Mouse (Mus musculus) kidney, embryonic 16.5 days (tissue): ENCODE results near the gene 9530003J23Rik. TPM values are rescaled to one million over a fixed set of nuclear protein-coding genes. Genes with fewer than 3 reads are reported as not detected.

Source experiments
- ATAC-seq: fragments of 200-750 bp; cut with Nextera tagmentation; 2 replicates; pipeline ENCODE4 v1.8.0; 2017; ENCODE audit warnings: moderate TSS enrichment; ENCODE audit not compliant: low FRiP score, low TSS enrichment
- H3K27ac ChIP-seq: fragments of 300-500 bp; sonication (generic); 2 replicates; pipeline ENCODE4 v1.5.1; 2014; ENCODE audit warnings: low read length
- H3K27me3 ChIP-seq: fragments of 300-500 bp; sonication (generic); 2 replicates; pipeline ENCODE4 v1.6.1; 2014; ENCODE audit warnings: low read length, control low read depth, mixed read lengths; ENCODE audit not compliant: insufficient read depth
- H3K36me3 ChIP-seq: fragments of 300-500 bp; sonication (generic); 2 replicates; pipeline ENCODE4 v1.6.1; 2014; ENCODE audit warnings: low read length, control low read depth, mixed read lengths; ENCODE audit not compliant: insufficient read depth
- H3K4me1 ChIP-seq: fragments of 300-500 bp; sonication (generic); 2 replicates; pipeline ENCODE4 v1.6.1; 2014; ENCODE audit warnings: low read length, control low read depth, mixed read lengths; ENCODE audit not compliant: insufficient read depth
- H3K4me2 ChIP-seq: fragments of 300-500 bp; sonication (generic); replicated peaks from 2 replicates; pipeline ENCODE4 v1.6.1; 2014; ENCODE audit warnings: low read depth, low read length
- H3K4me3 ChIP-seq: fragments of 300-500 bp; sonication (generic); 2 replicates; pipeline ENCODE4 v1.5.1; 2014; ENCODE audit warnings: mild to moderate bottlenecking, low read length
- H3K9ac ChIP-seq: fragments of 300-500 bp; sonication (generic); replicated peaks from 2 replicates; pipeline ENCODE4 v1.6.1; 2014; ENCODE audit warnings: low read length
- H3K9me3 ChIP-seq: fragments of 300-500 bp; sonication (generic); 2 replicates; pipeline ENCODE4 v1.6.1; 2016; ENCODE audit warnings: low read length, control low read depth
- WGBS: fragments of 180-500 bp; shearing (Covaris S2); extraction: QIAGEN DNeasy Blood & Tissue Kit; methylation state at CpG from one replicate; pipeline ENCODE4 v1.1.7; 2014; 5-methylcytosine and 5-hydroxymethylcytosine counted together
- polyA plus RNA-seq: library from polyadenylated mRNA; unstranded; fragments of >200 nt; fragmentation: Nextera tagmentation; extraction: Ambion mirVana; gene quantifications from 2 replicates; pipeline ENCODE4 v1.2.1, GENCODE M21; 2015

9530003J23Rik gene
- polyA plus RNA-seq, 1 experiment from 2014 or later: not detected

DNA sequence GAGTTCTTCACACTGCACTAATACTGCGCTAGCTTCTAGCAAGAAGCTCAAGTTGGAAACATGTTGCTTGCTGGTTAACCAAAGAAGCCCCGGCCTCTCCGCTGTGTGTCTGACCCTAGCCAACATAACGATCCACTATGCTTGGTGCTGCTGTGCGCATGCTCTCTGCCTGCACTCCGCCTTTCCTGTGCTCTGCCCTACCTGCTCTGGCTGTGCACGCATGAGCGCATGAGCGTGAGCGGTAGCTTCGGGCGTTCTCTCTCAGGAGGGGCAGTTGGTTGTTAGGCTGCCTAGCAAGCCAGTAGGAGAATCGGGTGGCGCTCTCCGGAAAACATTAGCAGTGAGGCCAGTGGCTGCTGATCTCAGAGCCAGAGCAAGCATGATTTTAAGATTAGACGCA is 8.7 kb downstream of the 9530003J23Rik start:
- no peak overlapping the region for H3K9ac ChIP-seq
- peak overlapping the region; percentile 86 for H3K27ac ChIP-seq
- H3K4me3 ChIP-seq: no peak overlapping the region
- no peaks in the 10 kb centered on the region for H3K36me3 ChIP-seq
- WGBS: 39% methylated on average over 16 of the region's 16 CpGs
- peaks cover 12% of the 10 kb centered on the region for H3K4me1 ChIP-seq
- peak; percentile 94 for ATAC-seq
- peak overlapping the region; percentile 14 for H3K4me2 ChIP-seq
- no peaks in the 10 kb centered on the region for H3K9me3 ChIP-seq
- H3K27me3 ChIP-seq: no peaks in the 10 kb centered on the region

DNA sequence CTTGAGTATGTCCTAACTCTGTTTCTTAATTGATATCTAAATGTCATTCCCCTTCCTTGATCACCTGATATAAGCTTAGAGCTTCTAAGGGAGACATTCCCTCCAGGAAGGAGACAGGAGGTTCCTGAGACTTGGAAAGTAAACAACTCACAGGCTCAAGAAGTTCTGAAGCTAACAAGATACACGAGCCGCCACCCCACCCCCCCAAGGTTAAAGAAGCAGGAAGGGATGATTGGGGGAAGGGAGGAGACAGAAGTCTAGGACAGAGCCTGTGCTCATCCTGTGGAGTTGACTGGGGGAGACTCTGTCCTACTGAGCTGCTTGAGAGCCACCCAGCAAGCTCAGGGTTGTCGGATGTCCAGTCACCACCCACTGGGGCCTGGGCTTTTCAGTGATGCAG is 12.5 kb downstream of the 9530003J23Rik start:
- WGBS: 75% methylated on average over 3 of the region's 3 CpGs
- Histone ChIP-seq H3K27ac (no peak overlapping the region), H3K36me3 (peaks cover 15% of the 10 kb centered on the region), H3K4me3 (no peak overlapping the region), H3K4me1 (peaks cover 20% of the 10 kb centered on the region), H3K9me3 (no peaks in the 10 kb centered on the region), H3K27me3 (no peaks in the 10 kb centered on the region), H3K4me2 (no peak overlapping the region), H3K9ac (no peak overlapping the region)
- ATAC-seq: no peak

- no peaks in the 10 kb centered on the region for H3K27me3 ChIP-seq
- H3K9ac ChIP-seq: peak overlapping the region; percentile 99; the same call in 1 of the 2 replicates
- H3K4me1 ChIP-seq: peaks cover 14% of the 10 kb centered on the region; the same call in 1 of the 2 replicates
- H3K27ac ChIP-seq: no peak overlapping the region
- H3K4me2 ChIP-seq: peak overlapping the region; percentile 92
- no peaks in the 10 kb centered on the region for H3K9me3 ChIP-seq
- H3K4me3 ChIP-seq: peak overlapping the region; percentile 89
- peaks cover 23% of the 10 kb centered on the region for H3K36me3 ChIP-seq
- WGBS: 60% methylated on average over 8 of the region's 8 CpGs
- ATAC-seq: no peak
Observed at GRCm38 (mm10) chr10:117225094-117225493, 13.4 kb downstream of the 9530003J23Rik start.

DNA sequence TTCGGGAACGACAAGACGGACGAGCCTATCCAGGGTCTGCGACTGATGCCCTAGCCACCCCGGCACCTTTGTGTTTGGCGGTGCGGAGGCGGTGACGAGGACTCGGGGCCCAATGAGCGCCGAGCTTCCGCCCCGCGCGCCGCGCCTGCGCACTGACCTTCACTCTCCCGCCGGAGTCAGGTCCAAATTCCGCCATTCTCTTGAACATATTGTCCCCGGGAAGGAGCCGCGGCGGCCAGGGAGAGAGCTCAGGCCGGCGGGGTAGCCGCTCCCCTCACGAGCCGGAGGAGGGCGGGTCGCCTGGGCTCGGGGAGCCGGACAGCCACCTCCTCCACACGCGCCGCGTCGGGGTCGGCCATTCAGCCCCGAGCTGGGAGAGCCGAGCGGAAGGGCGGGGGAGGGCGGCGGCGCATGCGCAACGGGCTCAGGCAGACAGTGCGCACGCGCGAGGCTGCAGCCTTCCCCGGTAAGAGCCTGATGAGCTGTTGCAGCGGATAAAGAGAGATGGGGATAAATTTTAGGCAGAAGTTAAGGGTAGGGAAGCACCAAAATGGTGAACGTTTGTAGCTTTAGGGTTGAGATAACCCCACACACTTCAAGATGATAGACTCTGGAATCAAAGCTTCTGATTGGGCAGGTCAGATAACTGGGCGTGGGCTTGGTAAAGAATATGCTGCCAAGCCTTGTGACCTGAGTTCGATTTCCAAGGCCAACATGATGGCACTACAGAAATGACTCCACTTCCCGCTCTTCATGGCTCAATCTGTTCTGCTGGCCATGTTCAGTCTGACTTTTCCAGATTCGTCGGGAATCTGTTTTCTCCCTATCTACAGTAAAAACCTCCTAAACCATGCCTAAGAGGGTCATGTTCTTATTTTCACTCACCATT is 14.2 kb downstream of the 9530003J23Rik start, which contains the start of gene Yeats4:
Yeats4 (minus strand) TSS at position 406 of the 889 bp plus-strand sequence.
- Histone ChIP-seq H3K36me3 (peaks cover 30% of the 10 kb centered on the region), H3K9ac (peak within 1 kb of the TSS; percentile 99), H3K9me3 (no peaks in the 10 kb centered on the region), H3K27me3 (no peaks in the 10 kb centered on the region), H3K4me3 (peak within 1 kb of the TSS; percentile 89), H3K4me1 (peaks cover 14% of the 10 kb centered on the region; the same call in 1 of the 2 replicates), H3K4me2 (peak within 1 kb of the TSS; percentile 92), H3K27ac (peak within 1 kb of the TSS; percentile 100)
- 2% methylated on average over 62 of the region's 63 CpGs for WGBS
- ATAC-seq: peak; percentile 94

- peak overlapping the region; percentile 100 for H3K27ac ChIP-seq
- WGBS: under 1% methylated on average over 9 of the region's 9 CpGs
- peak; percentile 55; the same call in 1 of the 2 replicates for ATAC-seq
Observed at GRCm38 (mm10) chr10:117223758-117224101, 14.8 kb downstream of the 9530003J23Rik start.

GRCm38 (mm10) chr10:117222821-117223220 is 15.7 kb downstream of the 9530003J23Rik start:
- WGBS: 73% methylated on average over 3 of the region's 3 CpGs
- H3K9me3 ChIP-seq: no peaks in the 10 kb centered on the region
- no peak overlapping the region for H3K4me3 ChIP-seq
- peaks cover 41% of the 10 kb centered on the region for H3K36me3 ChIP-seq
- H3K4me1 ChIP-seq: peaks cover 14% of the 10 kb centered on the region; the same call in 1 of the 2 replicates
- peak overlapping the region; percentile 92 for H3K4me2 ChIP-seq
- ATAC-seq: no peak
- 0 out of 2 replicates have a peak overlapping the region, but pooled peaks have one; percentile 9 for H3K9ac ChIP-seq
- no peak overlapping the region for H3K27ac ChIP-seq
- H3K27me3 ChIP-seq: no peaks in the 10 kb centered on the region

More at GRCm38 (mm10) chr10:117223758-117224101, 14.8 kb downstream of the 9530003J23Rik start:
- Histone ChIP-seq H3K4me3 (peak overlapping the region; percentile 89), H3K9me3 (no peaks in the 10 kb centered on the region), H3K27me3 (no peaks in the 10 kb centered on the region), H3K9ac (peak overlapping the region; percentile 99), H3K4me2 (peak overlapping the region; percentile 92), H3K4me1 (peaks cover 14% of the 10 kb centered on the region; the same call in 1 of the 2 replicates), H3K36me3 (peaks cover 32% of the 10 kb centered on the region)

DNA sequence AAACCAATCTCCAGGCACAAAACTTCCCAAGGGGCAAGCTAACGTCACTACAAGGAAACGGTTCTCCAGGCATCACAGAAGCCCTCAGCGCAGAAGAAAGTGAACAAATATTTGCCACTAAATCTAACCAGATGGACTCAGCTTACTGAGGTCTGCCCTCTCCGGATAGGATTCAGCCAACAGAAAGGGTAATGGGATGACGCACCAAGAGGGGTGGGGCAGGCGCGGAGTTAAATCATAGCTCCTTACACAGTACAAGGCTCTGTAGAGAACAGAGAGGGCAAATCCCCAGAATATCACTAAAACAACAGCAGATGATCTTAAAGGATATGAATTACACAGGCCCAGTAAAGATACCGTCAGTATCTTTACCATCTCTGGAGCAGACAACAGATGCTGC is 20.2 kb downstream of the 9530003J23Rik start:
- Histone ChIP-seq H3K27me3 (no peaks in the 10 kb centered on the region), H3K9me3 (no peaks in the 10 kb centered on the region), H3K4me1 (peaks cover 7% of the 10 kb centered on the region; the same call in 1 of the 2 replicates), H3K4me3 (no peak overlapping the region), H3K9ac (no peak overlapping the region), H3K36me3 (peaks cover 79% of the 10 kb centered on the region), H3K27ac (no peak overlapping the region), H3K4me2 (no peak overlapping the region)
- ATAC-seq: no peak
- 96% methylated on average over 8 of the region's 8 CpGs for WGBS

DNA sequence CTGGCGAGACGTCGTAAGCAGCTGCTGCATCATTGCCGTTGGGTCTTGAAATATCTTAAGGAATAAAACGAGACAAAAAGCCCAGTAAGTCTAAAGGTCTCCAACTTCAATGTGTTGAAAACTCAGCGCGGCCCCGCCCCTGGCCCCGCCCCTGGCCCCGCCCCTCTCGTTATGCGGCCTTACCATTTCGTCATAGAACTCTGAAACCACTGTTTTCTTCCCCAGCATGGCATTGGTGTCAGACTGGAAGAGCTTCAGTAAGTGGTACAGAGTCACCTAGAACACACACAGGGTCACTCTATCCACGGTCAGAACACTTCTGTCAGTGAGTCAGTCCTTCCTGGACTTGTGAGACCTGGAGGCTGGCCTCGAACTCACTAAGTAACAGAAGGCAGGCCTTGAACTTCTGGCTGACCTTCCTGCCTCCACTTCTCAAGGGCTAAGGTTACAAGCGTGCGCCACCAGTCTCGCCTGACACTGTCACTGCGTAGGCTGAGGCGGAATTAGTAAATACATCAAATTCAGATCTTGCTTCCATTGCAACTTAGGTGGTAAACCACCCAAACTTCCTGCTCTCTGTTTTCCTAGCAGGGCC is 21.2 kb downstream of the 9530003J23Rik start:
- WGBS: 81% methylated on average over 20 of the region's 20 CpGs
- Histone ChIP-seq H3K4me1 (no peaks in the 10 kb centered on the region), H3K4me3 (no peak overlapping the region), H3K9me3 (no peaks in the 10 kb centered on the region), H3K9ac (no peak overlapping the region), H3K27me3 (no peaks in the 10 kb centered on the region), H3K36me3 (peaks cover 82% of the 10 kb centered on the region), H3K27ac (no peak overlapping the region), H3K4me2 (no peak overlapping the region)
- 0 out of 2 replicates have a peak, but pooled peaks have one; percentile 20 for ATAC-seq

DNA sequence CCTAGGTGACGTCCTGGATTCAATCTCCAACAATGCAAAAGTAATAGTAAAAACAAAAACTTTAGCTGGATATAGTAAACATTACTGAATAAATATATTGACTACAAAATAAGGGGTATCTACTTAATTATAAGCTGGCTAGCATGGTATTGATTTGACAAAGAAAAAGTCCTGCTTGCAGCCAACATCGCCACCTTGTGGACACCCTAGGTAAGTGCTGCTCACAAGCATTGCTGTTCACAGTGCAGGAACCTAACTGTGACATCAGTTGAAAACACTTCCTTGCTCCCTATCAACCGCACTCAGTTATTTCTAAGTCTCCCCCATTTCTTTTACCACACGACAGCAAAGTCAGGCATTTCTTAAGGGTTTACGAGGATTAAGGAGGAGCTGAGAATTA is 21.7 kb downstream of the 9530003J23Rik start:
- Histone ChIP-seq H3K4me1 (no peaks in the 10 kb centered on the region), H3K9ac (no peak overlapping the region), H3K27ac (no peak overlapping the region), H3K4me3 (no peak overlapping the region), H3K36me3 (peaks cover 77% of the 10 kb centered on the region), H3K9me3 (no peaks in the 10 kb centered on the region), H3K27me3 (no peaks in the 10 kb centered on the region), H3K4me2 (no peak overlapping the region)
- WGBS: 73% methylated on average over 5 of the region's 5 CpGs
- ATAC-seq: no peak
